Mouse (Mus musculus) CD4-positive, CD25-positive, alpha-beta regulatory T cell, adult 2 months (primary cell): ENCODE measurements at regions not wholly inside any gene's neighbourhood (a gene's known extent, or its start where the extent isn't known, plus 50 kb on each side); places are given as distances from the start of the nearest gene placed in this dataset.

Experiments
- DNase-seq: peaks from one replicate; pipeline ENCODE4 v3.0.0-alpha.2; 2012; ENCODE audit warnings: low read depth, low spot score

- DNase-seq, result peak; percentile 81
Observed at GRCm38 (mm10) chr3:130887540-130888312, 157.5 kb upstream of the Rpl34 start.

- no peak for DNase-seq
Observed at GRCm38 (mm10) chr3:130885974-130886373, 155.8 kb upstream of the Rpl34 start.

- no peak for DNase-seq
Observed at GRCm38 (mm10) chr3:130884393-130884792, 154.2 kb upstream of the Rpl34 start.

GRCm38 (mm10) chr3:130883928-130884327 is 153.7 kb upstream of the Rpl34 start:
- DNase-seq, result no peak

GRCm38 (mm10) chr3:130883319-130883718 is 153.1 kb upstream of the Rpl34 start:
- DNase-seq, result no peak

GRCm38 (mm10) chr3:130880482-130880881 is 150.3 kb upstream of the Rpl34 start:
- peak; percentile 53 for DNase-seq

- DNase-seq, result peak; percentile 45
Observed at GRCm38 (mm10) chr3:130879463-130879862, 149.3 kb upstream of the Rpl34 start.

- no peak for DNase-seq
Observed at GRCm38 (mm10) chr3:130878834-130879233, 148.6 kb upstream of the Rpl34 start.

GRCm38 (mm10) chr3:130877981-130878380 is 147.8 kb upstream of the Rpl34 start:
- no peak for DNase-seq

- no peak for DNase-seq
Observed at GRCm38 (mm10) chr3:130873745-130874144, 143.5 kb upstream of the Rpl34 start.

GRCm38 (mm10) chr3:130866952-130867632 is 136.9 kb upstream of the Rpl34 start:
- DNase-seq, result no peak

GRCm38 (mm10) chr3:130864783-130865182 is 134.6 kb upstream of the Rpl34 start:
- DNase-seq, result peak; percentile 36

GRCm38 (mm10) chr3:130863376-130863775 is 133.2 kb upstream of the Rpl34 start:
- DNase-seq, result no peak

- DNase-seq, result no peak
Observed at GRCm38 (mm10) chr3:130860315-130860714, 130.1 kb upstream of the Rpl34 start.

- DNase-seq, result no peak
Observed at GRCm38 (mm10) chr3:130853866-130854265, 123.7 kb upstream of the Rpl34 start.

- no peak for DNase-seq
Observed at GRCm38 (mm10) chr3:130850766-130851308, 120.6 kb upstream of the Rpl34 start.

- DNase-seq, result no peak
Observed at GRCm38 (mm10) chr3:130841755-130842154, 111.6 kb upstream of the Rpl34 start.

- DNase-seq, result no peak
Observed at GRCm38 (mm10) chr3:130839924-130840440, 109.8 kb upstream of the Rpl34 start.

GRCm38 (mm10) chr3:130838626-130839422 is 108.6 kb upstream of the Rpl34 start:
- DNase-seq, result no peak

- DNase-seq, result no peak
Observed at GRCm38 (mm10) chr3:130833722-130834121, 103.5 kb upstream of the Rpl34 start.

GRCm38 (mm10) chr3:130833082-130833481 is 102.9 kb upstream of the Rpl34 start:
- no peak for DNase-seq

- DNase-seq, result no peak
Observed at GRCm38 (mm10) chr3:130831788-130832187, 101.6 kb upstream of the Rpl34 start.
